Mouse (Mus musculus): ENCODE results near the gene Sec24a. TPM values are rescaled to one million over a fixed set of nuclear protein-coding genes. Genes with fewer than 3 reads are reported as not detected.

The Sec24a gene
- polyA plus RNA-seq, 1 experiment from 2014 or later, result 10.5 TPM

DNA sequence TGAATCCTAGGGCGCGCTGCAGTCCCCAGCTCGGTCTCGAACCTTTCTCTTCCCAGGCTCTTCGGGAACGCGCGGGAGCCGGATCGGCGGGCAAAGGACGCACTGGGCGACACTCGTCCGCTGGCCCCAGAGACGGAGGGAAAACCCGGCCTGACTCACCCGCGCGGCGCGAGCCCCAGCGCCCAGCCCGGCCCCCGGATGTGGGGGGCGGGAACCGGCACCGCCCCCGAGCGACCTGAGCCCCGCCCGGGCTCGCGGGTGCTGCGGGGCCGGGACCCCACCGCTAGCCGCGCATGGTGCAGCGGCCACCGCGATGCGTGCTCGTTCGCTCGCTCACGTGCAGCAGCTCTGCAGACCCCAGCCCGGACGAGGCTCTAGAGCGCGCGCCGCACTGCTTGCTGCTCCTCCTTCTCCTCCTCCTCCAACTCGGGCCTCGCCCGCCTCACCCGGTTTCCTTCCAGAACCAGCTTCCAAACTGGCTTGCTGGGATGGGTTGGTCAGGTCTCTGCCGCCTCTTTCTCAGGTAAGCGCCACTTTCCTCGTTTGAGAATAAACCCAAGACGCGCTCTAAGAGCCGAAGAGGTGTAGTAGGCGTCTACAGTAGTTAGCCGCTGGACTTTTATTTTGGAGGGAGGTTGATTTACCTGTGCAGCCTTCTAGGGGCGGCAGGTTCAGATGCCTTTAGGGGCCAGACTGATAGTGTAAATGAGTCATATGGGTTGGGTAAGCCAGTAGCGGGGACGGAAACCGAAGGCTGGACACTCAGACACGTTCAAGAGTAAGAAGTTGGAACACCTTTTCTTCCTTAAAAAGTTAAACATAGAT, 112.5 kb downstream of the Sec24a start, which contains the start of the genes N4bp3 and D930048N14Rik:
N4bp3 (minus strand) TSS at position 152 of the 825 bp plus-strand sequence.
D930048N14Rik (plus strand) TSS at position 264 of the 825 bp plus-strand sequence.
- ATAC-seq, result peak; percentile 85
- Histone ChIP-seq H3K4me2 (replicated peaks; ENCODE audit: low read depth, low read length) (peak within 1 kb of the TSS; percentile 91), H3K27me3 (replicated peaks; ENCODE audit: insufficient read depth, low read length) (no peaks in the 10 kb centered on the region), H3K4me1 (ENCODE audit: insufficient read depth, low read depth, low read length) (peaks cover under 1% of the 10 kb centered on the region; the same call in 1 of the 2 replicates), H3K4me3 (ENCODE audit: low read depth, low read length) (peak within 1 kb of the TSS; percentile 69), H3K9me3 (ENCODE audit: low read length) (no peaks in the 10 kb centered on the region), H3K27ac (ENCODE audit: low read length) (peak within 1 kb of the TSS; percentile 83), H3K36me3 (ENCODE audit: insufficient read depth, low read length) (no peaks in the 10 kb centered on the region), H3K9ac (replicated peaks; ENCODE audit: low read depth) (peak within 1 kb of the TSS; percentile 74)
- WGBS, result 1% methylated on average over 58 of the region's 70 CpGs
- TF ChIP-seq EP300 (IDR thresholded peaks at IDR 0.05), result no peak
- peak; percentile 20 for TF ChIP-seq CTCF (IDR thresholded peaks at IDR 0.05)
- peak; percentile 85 for DNase-seq (ENCODE audit: low spot score)

DNA sequence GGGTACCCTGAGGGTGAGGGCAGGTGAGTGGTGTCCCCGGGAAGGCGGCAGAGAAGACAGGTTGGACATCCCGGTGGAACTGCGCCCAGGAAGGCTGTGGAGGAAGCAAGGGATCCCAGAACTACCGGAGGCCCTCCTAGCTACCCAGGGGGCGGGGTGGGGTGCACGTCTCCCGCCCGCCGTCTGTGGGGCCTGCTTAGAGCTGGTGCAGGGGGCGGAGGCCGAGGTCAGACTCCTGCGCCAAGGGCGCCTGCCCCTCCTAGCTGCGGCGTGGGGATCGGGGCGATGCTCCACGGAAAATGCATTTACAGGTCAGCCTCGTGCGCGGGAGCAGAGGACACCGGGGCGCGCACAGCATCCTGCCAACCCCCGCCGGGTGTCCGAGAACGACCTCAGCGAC, 113.2 kb downstream of the Sec24a start:
- no peaks in the 10 kb centered on the region for H3K9me3 ChIP-seq (ENCODE audit: low read length)
- peak; percentile 8 for ATAC-seq
- TF ChIP-seq EP300 (IDR thresholded peaks at IDR 0.05) (no peak), CTCF (IDR thresholded peaks at IDR 0.05) (0 out of 2 replicates have a peak, but pooled peaks have one; percentile 2)
- peaks cover 6% of the 10 kb centered on the region; the same call in 1 of the 2 replicates for H3K4me1 ChIP-seq (ENCODE audit: insufficient read depth, low read depth, low read length)
- no peaks in the 10 kb centered on the region for H3K36me3 ChIP-seq (ENCODE audit: insufficient read depth, low read length)
- peak overlapping the region; percentile 69 for H3K4me3 ChIP-seq (ENCODE audit: low read depth, low read length)
- DNase-seq (ENCODE audit: low spot score), result peak; percentile 20
- WGBS, result 2% methylated on average over 28 of the region's 30 CpGs
- H3K4me2 ChIP-seq (replicated peaks; ENCODE audit: low read depth, low read length), result peak overlapping the region; percentile 91
- H3K27ac ChIP-seq (ENCODE audit: low read length), result peak overlapping the region; percentile 83
- H3K27me3 ChIP-seq (replicated peaks; ENCODE audit: insufficient read depth, low read length), result no peaks in the 10 kb centered on the region
- H3K9ac ChIP-seq (replicated peaks; ENCODE audit: low read depth), result peak overlapping the region; percentile 74

GRCm38 (mm10) chr11:51649889-51650199, 113.6 kb downstream of the Sec24a start:
- H3K4me1 ChIP-seq (ENCODE audit: insufficient read depth, low read depth, low read length), result peaks cover 8% of the 10 kb centered on the region; the same call in 1 of the 2 replicates
- TF ChIP-seq EP300 (IDR thresholded peaks at IDR 0.05), result no peak
- TF ChIP-seq CTCF (IDR thresholded peaks at IDR 0.05), result no peak
- WGBS, result 9% methylated on average over 7 of the region's 7 CpGs
- H3K4me3 ChIP-seq (ENCODE audit: low read depth, low read length), result peak overlapping the region; percentile 69
- H3K27ac ChIP-seq (ENCODE audit: low read length), result peak overlapping the region; percentile 83
- no peaks in the 10 kb centered on the region for H3K9me3 ChIP-seq (ENCODE audit: low read length)
- peak overlapping the region; percentile 74 for H3K9ac ChIP-seq (replicated peaks; ENCODE audit: low read depth)
- no peak for ATAC-seq
- H3K4me2 ChIP-seq (replicated peaks; ENCODE audit: low read depth, low read length), result peak overlapping the region; percentile 91
- DNase-seq (ENCODE audit: low spot score), result peak; percentile 49
- no peaks in the 10 kb centered on the region for H3K27me3 ChIP-seq (replicated peaks; ENCODE audit: insufficient read depth, low read length)
- H3K36me3 ChIP-seq (ENCODE audit: insufficient read depth, low read length), result no peaks in the 10 kb centered on the region

DNA sequence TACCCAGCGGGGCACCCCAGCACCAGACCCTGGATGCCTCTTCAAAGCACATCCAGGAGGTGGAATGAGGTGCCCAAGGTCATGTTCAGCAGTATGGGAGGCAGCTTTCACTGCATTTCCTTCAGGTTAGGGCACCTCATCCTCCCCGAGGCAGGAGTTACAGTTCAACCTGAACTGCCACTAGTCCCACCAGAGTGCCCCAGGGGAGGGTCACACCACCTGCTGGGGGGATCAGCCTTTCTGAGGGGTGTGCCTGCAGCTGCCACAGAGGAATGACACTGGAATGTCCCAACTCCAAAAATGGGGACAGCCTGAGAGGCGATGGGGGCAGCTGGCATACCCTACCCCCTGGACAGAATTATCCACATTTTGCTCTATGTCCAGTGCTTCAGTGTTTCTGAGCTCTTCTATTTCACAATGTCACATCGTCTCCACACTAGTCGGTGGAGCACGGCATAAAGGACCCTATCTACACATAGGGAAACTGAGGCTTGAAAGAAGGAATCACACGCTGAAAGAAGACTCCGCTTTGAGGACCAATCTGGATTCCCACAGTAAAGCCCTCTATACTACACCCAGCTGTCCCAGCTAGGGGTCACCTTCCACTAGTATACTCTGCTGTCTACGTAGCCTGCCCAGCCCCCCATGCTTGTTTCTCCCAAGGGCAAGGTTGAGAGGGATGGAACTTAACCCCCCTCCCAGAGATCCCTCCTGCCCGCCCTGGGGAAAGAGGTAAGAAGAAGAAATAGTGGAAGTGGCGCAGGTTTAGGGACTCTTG, 114.1 kb downstream of the Sec24a start:
- no peaks in the 10 kb centered on the region for H3K36me3 ChIP-seq (ENCODE audit: insufficient read depth, low read length)
- ATAC-seq (no peak), DNase-seq (ENCODE audit: low spot score) (no peak)
- peaks cover 8% of the 10 kb centered on the region; the same call in 1 of the 2 replicates for H3K4me1 ChIP-seq (ENCODE audit: insufficient read depth, low read depth, low read length)
- TF ChIP-seq CTCF (IDR thresholded peaks at IDR 0.05), result no peak
- no peak for TF ChIP-seq EP300 (IDR thresholded peaks at IDR 0.05)
- peak overlapping the region; percentile 83 for H3K27ac ChIP-seq (ENCODE audit: low read length)
- H3K4me2 ChIP-seq (replicated peaks; ENCODE audit: low read depth, low read length), result peak overlapping the region; percentile 91
- H3K9me3 ChIP-seq (ENCODE audit: low read length), result no peaks in the 10 kb centered on the region
- peak overlapping the region; percentile 69 for H3K4me3 ChIP-seq (ENCODE audit: low read depth, low read length)
- H3K27me3 ChIP-seq (replicated peaks; ENCODE audit: insufficient read depth, low read length), result no peaks in the 10 kb centered on the region
- WGBS, result 37% methylated on average over 11 of the region's 11 CpGs
- peak overlapping the region; percentile 74 for H3K9ac ChIP-seq (replicated peaks; ENCODE audit: low read depth)

GRCm38 (mm10) chr11:51648566-51648965, 114.9 kb downstream of the Sec24a start:
- Histone ChIP-seq H3K36me3 (ENCODE audit: insufficient read depth, low read length) (no peaks in the 10 kb centered on the region), H3K4me1 (ENCODE audit: insufficient read depth, low read depth, low read length) (peaks cover 8% of the 10 kb centered on the region; the same call in 1 of the 2 replicates), H3K9me3 (ENCODE audit: low read length) (no peaks in the 10 kb centered on the region), H3K4me3 (ENCODE audit: low read depth, low read length) (peak overlapping the region; percentile 69), H3K27me3 (replicated peaks; ENCODE audit: insufficient read depth, low read length) (no peaks in the 10 kb centered on the region), H3K27ac (ENCODE audit: low read length) (peak overlapping the region; percentile 83), H3K4me2 (replicated peaks; ENCODE audit: low read depth, low read length) (peak overlapping the region; percentile 91), H3K9ac (replicated peaks; ENCODE audit: low read depth) (peak overlapping the region; percentile 74)
- 17% methylated on average over 3 of the region's 3 CpGs for WGBS
- DNase-seq (ENCODE audit: low spot score), result peak; percentile 53
- TF ChIP-seq EP300 (IDR thresholded peaks at IDR 0.05) (no peak), CTCF (IDR thresholded peaks at IDR 0.05) (no peak)
- no peak for ATAC-seq

Measured in lung, postnatal 0 days (tissue).